Mouse (Mus musculus) fibroblast of lung, adult 2 months (primary cell): ENCODE measurements around the gene Efna2.

Source experiments
- DNase-seq: peaks from one replicate; pipeline ENCODE4 v3.0.0-alpha.2; 2011; ENCODE audit warnings: low read depth

Gene Efna2

GRCm38 (mm10) chr10:80142530-80142925, 36.8 kb upstream of the Efna2 start:
- DNase-seq: no peak

- no peak for DNase-seq
Observed at GRCm38 (mm10) chr10:80143664-80144063, 35.6 kb upstream of the Efna2 start.

GRCm38 (mm10) chr10:80144159-80144558, 35.1 kb upstream of the Efna2 start:
- no peak for DNase-seq

GRCm38 (mm10) chr10:80144864-80145838, 34.1 kb upstream of the Efna2 start:
- DNase-seq: no peak

GRCm38 (mm10) chr10:80145896-80146295, 33.4 kb upstream of the Efna2 start:
- no peak for DNase-seq

GRCm38 (mm10) chr10:80146568-80147011, 32.7 kb upstream of the Efna2 start:
- DNase-seq: no peak

GRCm38 (mm10) chr10:80147146-80147718, 32.0 kb upstream of the Efna2 start:
- no peak for DNase-seq

GRCm38 (mm10) chr10:80147719-80148601, 31.3 kb upstream of the Efna2 start, which contains the start of gene Midn:
Midn (plus strand) TSS chr10:80148272.
- no peak for DNase-seq

- DNase-seq: peak; percentile 75
Observed at GRCm38 (mm10) chr10:80148610-80149290, 30.5 kb upstream of the Efna2 start.

GRCm38 (mm10) chr10:80149291-80150225, 29.7 kb upstream of the Efna2 start:
- DNase-seq: peak; percentile 98

- no peak for DNase-seq
Observed at GRCm38 (mm10) chr10:80150226-80151210, 28.8 kb upstream of the Efna2 start.

- no peak for DNase-seq
Observed at GRCm38 (mm10) chr10:80151211-80152034, 27.9 kb upstream of the Efna2 start.

- DNase-seq: no peak
Observed at GRCm38 (mm10) chr10:80152071-80152872, 27.0 kb upstream of the Efna2 start.

- DNase-seq: no peak
Observed at GRCm38 (mm10) chr10:80152873-80153260, 26.4 kb upstream of the Efna2 start.

- no peak for DNase-seq
Observed at GRCm38 (mm10) chr10:80153713-80154112, 25.6 kb upstream of the Efna2 start.

GRCm38 (mm10) chr10:80154384-80154783, 24.9 kb upstream of the Efna2 start:
- no peak for DNase-seq

- no peak for DNase-seq
Observed at GRCm38 (mm10) chr10:80155277-80155676, 24.0 kb upstream of the Efna2 start.
